Mouse (Mus musculus) myocyte (in vitro differentiated cells): ENCODE measurements at regions not wholly inside any gene's neighbourhood (a gene's known extent, or its start where the extent isn't known, plus 50 kb on each side); places are given as distances from the start of the nearest gene placed in this dataset.

Source experiments
- CEBPB ChIP-seq: IDR thresholded peaks from 2 replicates; pipeline ENCODE4 v1.6.1; 2011; ENCODE audit warnings: mild to moderate bottlenecking, moderate library complexity; ENCODE audit not compliant: poor library complexity, insufficient read depth, severe bottlenecking
- E2F4 ChIP-seq: IDR thresholded peaks from one replicate; pipeline ENCODE4 v1.6.1; 2011; ENCODE audit warnings: mild to moderate bottlenecking, control low read depth, moderate library complexity; ENCODE audit not compliant: insufficient read depth
- MAX ChIP-seq: IDR thresholded peaks from one replicate; pipeline ENCODE4 v1.6.1; 2011; ENCODE audit warnings: low read depth, mild to moderate bottlenecking, control low read depth
- MYOD1 ChIP-seq, 3 experiments: IDR thresholded peaks; one replicate each; pipeline ENCODE4 v1.6.1; 2011; ENCODE audit warnings: control low read depth in 2 of 3, low read depth in 2 of 3, mild to moderate bottlenecking in 2 of 3, moderate library complexity in 1 of 3; ENCODE audit not compliant: insufficient read length in 2 of 3, control insufficient read depth in 1 of 3
- MYOG ChIP-seq, 3 experiments: IDR thresholded peaks; one replicate each; pipeline ENCODE4 v1.6.1; 2011; ENCODE audit warnings: control low read depth in 2 of 3, low read depth in 2 of 3, mild to moderate bottlenecking in 2 of 3; ENCODE audit not compliant: insufficient read length in 2 of 3, control insufficient read depth in 1 of 3, insufficient read depth in 1 of 3
- POLR2A ChIP-seq: IDR thresholded peaks from one replicate; pipeline ENCODE4 v1.6.1; 2011; ENCODE audit warnings: low read depth, mild to moderate bottlenecking, control low read depth, moderate library complexity; ENCODE audit not compliant: insufficient read length
- POLR2AphosphoS2 ChIP-seq: IDR thresholded peaks from one replicate; pipeline ENCODE4 v1.6.1; 2011; ENCODE audit warnings: low read depth, control low read depth; ENCODE audit not compliant: insufficient read length
- REST ChIP-seq: IDR thresholded peaks from one replicate; pipeline ENCODE4 v1.6.1; 2011; ENCODE audit warnings: mild to moderate bottlenecking, control low read depth, moderate library complexity; ENCODE audit not compliant: insufficient read depth, insufficient read length
- SRF ChIP-seq: IDR thresholded peaks from one replicate; pipeline ENCODE4 v1.6.1; 2011; ENCODE audit warnings: low read depth; ENCODE audit not compliant: control insufficient read depth, insufficient read length
- TCF12 ChIP-seq: IDR thresholded peaks from one replicate; pipeline ENCODE4 v1.6.1; 2011; ENCODE audit warnings: mild to moderate bottlenecking, control low read depth; ENCODE audit not compliant: poor library complexity, insufficient read depth, severe bottlenecking
- USF1 ChIP-seq: IDR thresholded peaks from one replicate; pipeline ENCODE4 v1.6.1; 2011; ENCODE audit warnings: low read depth, mild to moderate bottlenecking, control low read depth, moderate library complexity

DNA sequence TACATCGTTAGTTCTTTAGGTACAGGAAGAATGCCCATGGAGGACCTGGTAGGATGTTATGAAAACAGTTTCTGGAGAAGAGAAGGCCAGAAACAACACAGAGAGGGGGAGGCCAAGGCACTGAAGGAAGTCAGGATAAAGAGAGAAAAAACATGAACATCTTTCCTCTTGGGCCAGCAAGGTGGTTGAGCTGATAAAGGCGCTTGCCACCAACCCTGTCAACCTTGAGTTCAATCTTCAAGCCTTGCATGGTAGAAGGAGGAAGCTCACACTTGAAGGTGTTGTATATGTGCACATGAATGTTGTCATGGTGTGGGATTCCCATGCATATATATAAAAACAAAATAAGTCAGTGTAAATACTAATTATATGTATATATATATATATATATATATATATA lies 112.5 kb upstream of the Ifne start:
- TF ChIP-seq POLR2A (no peak), USF1 (no peak), MAX (no peak), E2F4 (no peak), POLR2AphosphoS2 (no peak), TCF12 (no peak), SRF (no peak), CEBPB (no peak), MYOG (IDR thresholded peaks at IDR 0.05; ENCODE audit: control insufficient read depth in 1 of 3, insufficient read depth in 1 of 3, insufficient read length in 2 of 3, low read depth in 2 of 3) (no peak), MYOD1 (IDR thresholded peaks at IDR 0.05; ENCODE audit: control insufficient read depth in 1 of 3, insufficient read length in 2 of 3, low read depth in 2 of 3) (no peak), REST (no peak)
